Mouse (Mus musculus) ES-Bruce4 (cell line): ENCODE measurements at regions not wholly inside any gene's neighbourhood (a gene's known extent, or its start where the extent isn't known, plus 50 kb on each side); places are given as distances from the start of the nearest gene placed in this dataset.

Experiments
- CTCF ChIP-seq: IDR thresholded peaks from one replicate; pipeline ENCODE4 v1.8.1; 2011; ENCODE audit warnings: low read depth, low read length
- EP300 ChIP-seq: IDR thresholded peaks from 2 replicates; pipeline ENCODE4 v1.6.1; 2011; ENCODE audit warnings: low read depth, low read length; ENCODE audit not compliant: insufficient read depth
- POLR2A ChIP-seq: IDR thresholded peaks from one replicate; pipeline ENCODE4 v1.8.1; 2011; ENCODE audit warnings: low read length; ENCODE audit not compliant: insufficient read depth

DNA sequence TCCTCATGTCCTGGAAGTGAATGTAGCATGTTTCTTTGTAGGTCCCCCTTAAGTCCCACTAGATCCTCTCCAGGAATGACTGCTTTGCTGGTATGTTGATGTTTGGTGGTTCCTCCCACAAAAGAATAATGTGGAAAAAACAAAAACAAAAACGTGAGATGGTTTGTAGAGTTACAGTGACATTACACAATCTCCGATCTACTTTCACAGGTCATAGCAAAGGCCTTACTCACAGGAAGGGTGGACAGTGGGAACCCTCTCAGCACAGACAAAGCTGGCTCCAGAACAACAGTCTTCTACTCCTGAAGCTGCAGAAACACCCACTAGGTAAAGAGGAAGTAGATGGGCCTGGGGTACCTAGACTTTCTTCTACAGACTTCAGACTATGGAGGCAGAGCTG, 122.2 kb downstream of the Cog6 start:
- TF ChIP-seq CTCF (no peak), POLR2A (no peak), EP300 (no peak)
